Mouse (Mus musculus): ENCODE data around the gene 1700037C18Rik.

1700037C18Rik gene

DNA sequence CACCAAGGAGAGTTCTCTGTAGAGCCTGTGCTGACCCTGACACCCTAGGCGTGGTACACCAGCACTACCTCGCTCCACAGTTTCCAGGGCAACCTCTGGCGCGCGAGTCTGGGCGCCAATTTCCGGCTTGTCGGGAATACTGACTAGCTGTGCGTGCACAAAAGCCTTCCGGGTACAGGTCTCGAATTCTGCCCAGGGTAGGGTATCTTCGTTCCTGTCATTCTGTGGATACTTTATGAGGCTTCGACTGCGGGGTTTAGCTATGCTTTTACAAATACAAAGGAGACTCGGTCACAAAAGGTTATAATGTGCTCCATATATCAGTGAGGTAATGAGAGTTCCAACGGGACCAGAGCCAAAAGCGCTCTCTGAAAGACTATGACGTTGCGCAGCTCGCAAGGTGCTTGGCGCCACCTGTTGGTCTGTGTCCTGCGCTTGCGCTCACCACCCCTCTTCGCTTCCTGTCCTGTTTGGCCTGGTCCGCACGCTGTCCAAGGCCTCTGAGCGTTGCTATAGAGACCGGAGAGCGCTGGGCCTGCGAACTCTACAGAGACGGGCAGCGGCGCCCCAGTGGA, at the start of gene 1700037C18Rik, which contains the start of gene Cluap1:
Gene 1700037C18Rik, minus strand, starts transcription at position 153 of the 575 bp plus-strand sequence.
Gene Cluap1, plus strand, starts transcription at position 265 of the 575 bp plus-strand sequence.
- peak; percentile 82 to 88 for DNase-seq

DNA sequence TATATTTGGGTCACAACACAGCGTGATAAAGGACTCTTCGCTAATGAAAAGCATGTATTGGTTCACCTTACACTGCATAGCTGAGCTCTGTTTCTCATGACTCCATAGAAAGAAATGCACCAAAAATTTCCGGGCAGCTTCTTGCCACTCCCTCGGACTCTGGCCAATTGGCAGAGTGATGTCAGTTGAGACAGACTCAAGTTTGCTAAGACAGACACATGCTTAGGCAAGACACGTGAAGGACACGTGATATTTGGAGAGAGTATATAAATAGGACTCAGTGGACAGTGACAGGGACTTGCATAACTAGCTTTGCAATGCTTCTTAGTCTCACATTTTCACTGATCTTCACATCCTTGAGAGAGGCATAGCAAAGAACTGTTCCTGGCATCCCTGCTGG, 47.9 kb upstream of the 1700037C18Rik start:
- no peak for DNase-seq

DNA sequence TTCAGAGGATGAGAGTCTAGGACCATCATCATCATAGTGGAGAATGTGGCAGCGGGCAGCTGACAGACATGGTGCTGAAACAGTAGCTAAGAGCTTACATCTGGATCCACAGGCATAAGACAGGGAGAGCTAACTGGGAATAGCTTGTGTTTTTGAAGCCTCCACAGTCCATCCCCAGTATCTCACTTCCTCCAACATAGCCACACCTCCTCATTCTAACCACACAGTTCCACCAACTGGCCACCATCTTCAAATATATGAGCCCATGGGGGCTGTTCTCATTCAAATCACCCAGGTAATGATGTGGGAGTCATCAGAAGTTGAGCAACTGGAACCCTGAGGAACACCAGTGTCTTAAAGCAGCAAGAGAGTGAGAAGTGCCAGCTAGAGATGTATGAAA, 42.7 kb upstream of the 1700037C18Rik start:
- no peak for DNase-seq

DNA sequence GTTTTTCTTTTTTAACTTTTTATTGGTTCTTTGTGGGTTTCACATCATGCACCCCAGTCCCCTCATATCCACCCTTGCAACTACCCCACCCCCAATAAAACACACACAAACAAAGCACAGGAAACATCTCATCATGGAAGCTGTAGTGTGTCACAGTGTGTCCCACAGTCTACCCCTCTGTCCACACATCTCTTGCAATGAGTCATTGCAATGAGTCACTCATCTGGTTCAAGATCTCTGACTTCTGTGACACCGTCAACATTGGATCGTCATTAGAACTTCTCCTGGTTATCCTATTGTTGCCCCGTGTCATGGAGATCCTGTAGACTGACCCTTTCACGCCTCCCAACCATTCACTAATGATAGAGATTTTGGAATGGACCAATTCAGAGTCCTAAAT, 26.2 kb upstream of the 1700037C18Rik start:
- DNase-seq, result no peak

DNA sequence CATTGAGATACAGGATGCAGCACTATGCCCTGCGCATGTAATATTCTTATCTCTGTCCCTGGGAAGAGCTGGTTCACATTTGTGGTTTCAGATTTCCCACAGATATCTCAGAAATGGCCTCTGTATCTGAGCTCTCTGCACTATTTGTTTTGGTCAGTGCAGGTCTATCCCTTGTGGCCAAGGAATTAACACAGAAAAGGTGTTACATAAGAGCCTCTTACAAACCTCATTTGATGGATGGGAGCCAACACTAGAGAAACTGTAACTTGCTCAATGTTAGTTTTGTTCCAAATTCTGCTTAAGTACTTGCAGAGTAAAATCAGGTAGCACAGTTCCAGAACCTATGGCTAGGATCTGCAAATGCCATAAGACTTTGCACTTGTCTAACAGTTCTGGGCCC, 25.6 kb upstream of the 1700037C18Rik start:
- no peak for DNase-seq

DNA sequence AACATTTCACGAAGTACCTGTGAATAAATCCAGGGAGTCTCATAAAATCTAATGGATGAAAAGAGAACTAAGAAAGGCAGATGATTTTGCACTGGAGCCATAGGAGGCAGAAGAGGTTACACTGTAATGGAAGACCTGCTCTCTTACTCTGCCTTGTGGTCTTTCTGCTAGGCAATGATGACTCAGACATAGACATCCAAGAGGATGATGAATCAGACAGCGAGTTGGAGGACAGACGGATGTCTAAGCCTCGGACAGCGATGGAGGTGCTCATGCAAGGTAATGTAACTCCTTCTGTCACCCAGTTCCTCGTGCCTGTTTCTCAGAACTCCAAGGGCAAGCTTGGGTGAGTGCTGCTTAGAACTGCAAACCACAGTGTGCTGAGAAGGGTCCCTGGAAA, 25.0 kb upstream of the 1700037C18Rik start:
- no peak for DNase-seq

DNA sequence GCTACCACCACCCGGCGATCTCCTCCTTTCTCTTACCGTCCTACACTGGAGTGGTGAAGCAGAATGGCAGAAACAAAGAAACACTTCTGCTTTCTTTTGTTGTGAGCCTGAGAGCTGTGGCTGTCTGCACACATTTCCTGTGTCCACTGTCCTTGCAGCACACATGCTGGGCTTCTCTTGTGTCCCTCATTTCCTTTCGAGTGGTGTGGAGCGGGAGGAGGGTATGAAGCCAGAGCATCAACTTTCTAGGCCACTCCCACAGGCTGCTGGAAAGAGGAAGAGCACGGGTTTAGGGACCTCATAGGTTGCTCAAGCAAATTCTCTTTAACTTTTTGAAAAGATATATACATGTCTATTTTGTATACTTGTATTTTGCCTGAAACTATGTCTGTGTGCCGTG, 20.7 kb upstream of the 1700037C18Rik start:
- no peak for DNase-seq

DNA sequence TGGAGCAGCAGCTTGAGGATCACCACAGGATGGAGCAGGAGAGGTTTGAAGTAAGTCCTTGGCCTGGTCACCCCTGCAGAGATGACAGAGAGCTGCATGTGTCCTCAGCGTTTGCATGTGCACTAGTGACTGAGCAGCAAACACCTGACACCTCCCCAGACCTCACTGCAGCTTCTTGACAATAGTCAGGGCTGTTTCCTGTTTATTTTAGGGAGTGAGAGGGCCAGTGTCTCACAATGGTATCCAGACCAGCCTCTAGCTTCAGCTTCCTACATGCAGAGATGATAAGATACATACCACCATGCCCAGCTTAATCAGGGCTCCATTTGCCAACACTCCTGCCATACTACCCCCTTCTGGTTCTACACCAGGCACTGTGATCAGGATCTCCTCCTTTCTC, 20.1 kb upstream of the 1700037C18Rik start:
- no peak for DNase-seq

DNA sequence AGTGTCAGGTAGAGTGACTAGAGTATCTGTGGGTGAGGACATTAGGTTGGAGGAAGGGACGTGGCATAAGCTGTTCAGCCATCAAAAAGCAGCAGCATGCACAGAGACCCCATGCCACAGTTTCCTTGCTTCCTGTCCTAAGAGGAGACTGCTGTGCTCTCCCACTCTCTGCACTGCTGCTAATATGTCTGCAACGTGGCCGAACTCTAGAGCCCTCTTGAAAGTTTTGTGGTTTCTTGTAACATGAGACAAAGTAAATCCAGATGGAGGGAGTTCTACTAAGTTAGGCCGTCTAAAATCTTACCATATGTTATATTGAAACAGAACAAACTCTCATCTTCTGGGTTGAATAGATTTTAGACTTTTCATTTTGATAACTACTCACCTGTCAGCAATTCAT, 15.5 kb upstream of the 1700037C18Rik start:
- DNase-seq, result no peak

DNA sequence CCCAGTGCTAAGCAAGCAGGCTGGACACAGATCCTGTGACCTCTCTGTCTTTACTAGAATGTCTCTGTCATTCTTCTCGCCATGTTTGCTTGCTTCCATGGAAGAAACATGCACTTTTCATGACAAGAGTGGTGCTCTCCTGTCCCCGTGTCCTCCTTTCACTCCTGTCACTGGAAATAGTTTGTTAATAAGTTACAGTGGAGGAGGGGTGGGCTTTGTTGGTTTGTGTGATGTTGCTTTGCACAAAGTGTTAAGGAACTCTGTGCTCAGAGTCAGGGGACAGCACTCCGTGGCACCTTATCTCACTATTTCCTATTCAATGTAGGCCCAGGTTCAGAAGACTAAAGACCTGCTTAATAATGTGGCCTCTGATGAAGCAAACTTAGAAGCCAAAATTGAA, 15.0 kb upstream of the 1700037C18Rik start:
- no peak for DNase-seq

DNA sequence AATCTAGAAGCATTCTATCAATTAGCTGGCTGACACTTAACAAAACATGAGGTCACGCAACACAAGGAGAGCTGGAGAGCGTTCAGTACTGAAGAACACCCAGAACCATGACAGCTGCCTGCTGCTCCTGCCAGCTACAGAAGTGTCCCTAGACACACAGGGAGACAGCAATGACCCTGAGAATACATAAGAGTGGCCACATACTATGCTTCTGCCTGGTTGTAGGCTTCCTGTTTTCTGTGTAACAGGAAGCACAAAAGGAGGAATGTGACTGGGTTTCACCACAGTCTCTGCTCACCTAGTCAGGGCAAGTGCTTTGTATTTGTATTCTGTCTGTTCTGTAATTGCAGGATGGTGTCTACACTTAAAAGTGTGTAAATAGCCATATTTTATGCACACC, 12.3 kb upstream of the 1700037C18Rik start:
- DNase-seq, result no peak

DNA sequence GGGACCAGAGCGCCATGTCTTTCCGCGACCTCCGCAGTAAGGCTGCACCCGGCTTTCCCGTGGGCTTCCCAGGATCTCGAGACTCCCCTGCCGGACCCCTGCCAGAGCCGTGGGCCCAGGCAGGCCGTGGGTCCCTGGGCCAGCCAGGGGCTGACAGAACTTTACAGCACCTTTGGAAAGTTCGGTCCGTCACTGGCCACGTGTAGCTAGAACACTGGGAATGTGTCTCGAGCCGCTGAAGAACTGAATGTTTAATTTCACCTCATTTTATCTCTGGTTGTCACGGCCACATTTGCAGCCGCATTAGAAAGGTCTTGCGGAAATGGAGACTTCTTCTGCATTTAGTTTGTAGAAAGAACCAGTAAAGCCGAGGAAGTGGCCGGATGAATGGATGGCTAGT, 629 bp upstream of the 1700037C18Rik start:
- DNase-seq, result no peak

DNA sequence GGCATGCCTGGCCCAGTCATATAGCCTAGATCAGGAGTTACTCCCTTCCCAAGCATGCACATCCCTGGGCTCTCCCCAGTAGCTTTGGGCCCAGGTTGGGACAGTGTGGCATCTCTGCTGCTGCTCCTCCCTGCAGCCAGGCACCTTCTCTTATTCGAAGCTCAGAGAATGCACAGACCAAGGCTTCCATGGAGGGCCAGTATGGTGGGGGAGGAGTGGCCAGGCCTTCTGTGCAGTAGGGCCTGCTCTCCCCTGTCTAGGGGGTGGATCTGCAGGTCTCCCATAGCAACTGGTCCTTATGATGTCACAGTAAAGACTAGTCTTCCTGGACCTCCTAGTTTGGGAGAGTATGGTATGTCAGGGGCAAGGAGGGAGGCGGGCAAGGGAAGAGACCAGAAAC, 1.0 kb downstream of the 1700037C18Rik start:
- DNase-seq, result no peak

DNA sequence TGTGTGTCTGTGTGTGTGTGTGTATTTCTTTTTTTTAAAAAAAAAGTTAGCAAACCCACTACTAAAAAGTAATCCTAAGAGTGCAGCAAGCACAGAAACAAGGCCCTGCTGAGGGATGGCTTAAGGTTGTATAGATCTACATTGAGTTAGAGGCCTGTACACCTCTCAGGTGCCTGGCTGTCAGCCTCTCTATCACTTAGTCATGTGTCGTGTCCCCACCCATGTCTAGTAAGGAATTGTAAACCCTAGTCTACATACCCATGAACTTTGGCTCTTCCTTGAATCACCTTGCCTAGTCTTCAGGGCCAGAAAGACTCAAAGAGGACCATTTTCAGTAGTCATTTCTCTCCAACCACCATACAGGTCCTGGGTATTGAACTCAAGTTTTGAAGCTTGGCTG, 11.9 kb downstream of the 1700037C18Rik start:
- DNase-seq, result no peak

DNA sequence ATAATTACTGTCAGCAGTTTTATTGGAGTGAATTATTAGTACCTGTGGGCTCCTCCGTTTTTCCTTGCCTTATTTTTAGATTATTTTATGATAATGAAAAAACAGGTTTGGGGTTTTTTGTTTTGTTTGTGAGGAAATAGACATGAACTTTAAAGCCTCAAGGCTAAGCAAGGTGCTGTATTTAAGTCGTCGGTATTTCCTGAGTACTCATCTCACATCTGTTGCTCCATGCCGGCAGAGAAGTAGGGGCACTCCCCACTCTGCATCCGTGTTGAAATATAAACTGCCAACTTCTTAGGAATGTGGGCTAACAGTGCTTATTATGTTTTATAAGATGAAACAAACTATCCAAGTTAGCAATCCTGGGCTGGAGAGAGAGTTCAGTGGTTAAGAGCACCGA, 12.4 kb downstream of the 1700037C18Rik start:
- no peak for DNase-seq

DNA sequence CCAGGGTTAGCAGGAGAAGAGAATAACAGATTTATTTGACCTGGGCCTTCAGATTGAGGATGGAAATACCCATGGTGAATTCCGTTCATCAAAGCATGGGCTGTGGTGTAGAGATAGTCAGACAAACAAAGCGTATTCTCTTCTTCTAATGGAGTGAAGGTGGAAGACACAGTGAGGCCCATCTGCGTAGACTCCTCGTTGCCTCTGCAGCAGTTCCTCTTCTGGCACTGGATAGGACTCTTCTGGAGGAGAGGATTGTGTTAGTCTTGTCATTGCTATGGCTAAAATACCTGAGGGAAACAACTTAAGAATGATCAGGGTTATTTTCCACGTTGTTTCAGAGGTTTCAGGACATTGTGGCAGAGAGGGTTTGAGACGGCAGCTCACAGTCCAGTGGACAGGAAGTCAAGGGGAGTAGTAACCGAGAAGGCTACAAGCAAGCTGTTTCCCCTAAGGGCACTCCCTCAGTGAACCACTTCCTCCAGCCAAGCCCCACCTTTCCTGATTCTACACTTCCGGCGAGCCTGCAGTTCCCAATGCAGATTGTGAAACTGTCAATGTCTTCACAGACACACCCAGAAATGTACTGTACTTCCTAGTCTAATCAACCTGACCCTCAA, 13.2 kb downstream of the 1700037C18Rik start:
- peak; percentile 58 to 67 for DNase-seq

DNA sequence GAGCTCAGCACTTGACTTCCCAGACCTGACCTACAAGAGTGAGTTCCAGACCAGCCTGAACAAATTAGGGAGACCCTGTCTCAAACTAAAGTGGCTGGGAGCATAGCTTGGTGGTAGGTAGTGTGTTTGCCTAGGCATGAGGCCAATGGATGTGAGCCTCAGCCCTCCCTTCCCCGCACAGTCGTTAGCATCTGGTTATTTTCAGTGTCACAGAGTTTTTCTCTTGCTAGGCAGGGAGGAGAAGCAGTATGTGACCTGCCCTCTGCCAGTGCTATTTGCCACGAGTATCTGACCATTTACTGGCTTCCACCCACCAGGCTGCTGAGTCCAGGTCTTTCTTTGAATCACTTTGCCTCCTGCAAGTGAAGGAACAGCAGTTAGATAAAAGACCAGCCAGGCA, 14.8 kb downstream of the 1700037C18Rik start:
- DNase-seq, result no peak

DNA sequence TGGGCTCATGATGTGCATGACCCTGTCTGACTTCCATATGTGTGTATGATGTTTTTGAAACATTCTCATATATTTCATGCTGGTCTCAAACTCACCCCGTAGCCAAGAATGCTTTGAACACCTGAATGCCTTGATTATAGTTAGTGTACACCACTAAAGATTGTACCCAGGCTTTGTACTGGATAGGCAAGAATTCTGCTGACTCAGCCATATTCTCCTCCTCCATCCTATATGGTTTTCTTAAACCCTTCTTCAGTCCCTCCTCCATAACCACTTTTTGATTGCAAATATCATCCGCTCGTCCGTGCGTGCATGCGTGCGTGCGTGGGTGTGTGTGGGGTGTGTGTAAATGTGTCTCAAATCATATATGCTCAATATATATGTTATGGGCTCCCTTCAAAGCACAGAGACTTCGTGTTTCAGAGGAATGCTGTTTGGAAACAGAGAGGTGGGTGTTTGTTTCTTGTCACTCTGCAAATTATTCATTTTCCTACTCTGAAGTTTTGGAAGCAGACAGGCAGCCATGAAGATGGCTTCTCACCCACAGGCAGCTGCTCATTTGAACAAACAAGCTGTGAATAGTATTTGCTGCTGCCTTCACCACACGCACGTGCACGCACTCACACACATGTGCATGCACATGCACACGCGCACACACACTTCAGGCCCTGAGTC, 16.7 kb downstream of the 1700037C18Rik start:
- no peak for DNase-seq

DNA sequence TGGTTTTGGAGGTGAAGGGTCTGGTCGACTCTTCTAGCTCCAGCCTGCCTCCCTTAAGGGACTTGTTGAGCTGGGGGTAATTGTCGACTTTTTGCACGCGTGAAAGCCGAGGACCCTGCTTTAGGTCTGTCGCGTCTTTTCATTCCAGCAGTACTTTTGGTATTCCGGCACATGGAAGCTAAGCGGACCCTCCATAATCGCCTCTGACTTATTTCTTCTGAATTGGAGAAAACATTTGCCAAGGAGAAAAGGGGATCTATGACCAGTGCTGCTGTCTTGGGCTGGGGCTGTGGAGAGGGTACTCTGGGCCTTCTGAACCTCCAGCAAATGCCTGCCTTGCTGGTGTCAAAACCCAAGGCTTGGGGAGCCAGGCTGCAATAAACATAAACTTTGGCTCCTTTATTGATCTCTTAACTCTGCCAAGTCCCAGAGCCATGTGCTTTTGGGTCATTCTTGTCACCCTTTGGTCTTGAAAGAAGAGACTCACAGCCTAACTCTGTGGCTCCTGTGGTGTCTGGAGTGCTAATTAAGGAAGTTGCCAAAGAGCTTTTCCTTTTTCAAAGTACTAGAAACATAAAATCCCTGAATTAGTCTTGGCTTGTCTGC, 23.3 kb downstream of the 1700037C18Rik start:
- DNase-seq, result no peak

DNA sequence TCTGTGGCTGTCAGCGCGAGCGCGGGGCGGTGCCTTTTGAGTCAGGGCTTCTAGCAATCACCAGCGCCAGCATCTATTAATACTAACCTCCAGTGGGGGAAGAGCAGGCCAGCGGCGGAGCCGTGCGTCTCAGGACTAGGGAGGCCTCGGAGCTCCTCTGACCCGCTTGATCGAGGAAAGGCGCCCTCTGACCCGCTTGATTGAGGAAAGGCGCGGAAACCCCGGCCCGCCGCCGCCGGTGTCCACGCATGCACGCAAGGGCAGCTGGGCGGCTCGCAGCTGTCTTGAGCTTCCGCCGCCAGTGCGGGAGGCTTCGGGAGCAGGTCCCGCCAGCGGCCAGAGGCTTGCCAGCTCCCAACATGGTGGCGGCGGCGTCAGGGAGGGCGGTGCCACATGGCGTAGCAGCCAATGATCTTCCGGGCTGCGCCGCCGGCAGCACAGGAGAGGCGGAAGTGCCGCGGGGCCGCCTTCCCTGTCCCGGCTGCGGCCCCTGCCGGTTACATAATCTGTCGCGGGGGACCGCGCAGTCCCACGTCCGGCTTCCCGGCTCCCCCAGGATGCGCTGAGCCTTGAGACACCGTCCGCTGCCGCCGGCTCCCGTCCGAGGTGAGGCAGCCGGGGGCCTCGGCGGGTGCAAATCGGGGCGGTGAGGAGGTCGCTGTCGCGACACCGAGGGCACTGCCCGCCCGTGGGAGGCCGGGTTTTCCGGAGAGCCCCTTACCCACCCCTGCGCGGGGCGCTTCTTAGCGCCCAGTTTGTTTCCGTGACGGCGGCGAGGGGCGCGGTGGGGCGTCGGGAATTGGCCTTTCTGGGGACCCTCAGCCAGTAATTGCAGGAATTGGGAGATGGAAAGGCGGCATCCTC, 24.1 kb downstream of the 1700037C18Rik start, which contains the start of the genes Zfp597 and Gm20695:
Gene Zfp597, minus strand, starts transcription at position 361 of the 864 bp plus-strand sequence.
Gene Gm20695, plus strand, starts transcription at position 448 of the 864 bp plus-strand sequence.
- peak; percentile 90 to 93 for DNase-seq

DNA sequence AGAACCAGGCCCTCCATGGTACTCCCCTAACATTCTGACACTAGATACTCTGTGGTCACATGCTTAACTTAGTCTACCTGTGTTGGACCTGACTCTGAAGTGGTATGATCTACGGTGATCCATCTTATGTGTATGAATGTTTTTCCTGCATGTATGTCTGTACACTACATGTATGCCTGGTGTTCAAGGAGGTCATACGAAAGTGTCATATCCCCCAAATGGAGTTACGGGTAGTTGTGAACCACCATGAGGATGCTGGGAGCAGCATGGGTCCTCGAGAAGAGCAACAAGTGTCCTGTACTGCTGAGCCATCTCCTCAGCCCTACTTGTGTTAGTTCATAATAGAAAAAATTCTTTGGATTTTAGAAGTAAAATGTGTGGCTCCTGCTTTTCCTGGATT, 32.1 kb downstream of the 1700037C18Rik start:
- DNase-seq, result no peak

DNA sequence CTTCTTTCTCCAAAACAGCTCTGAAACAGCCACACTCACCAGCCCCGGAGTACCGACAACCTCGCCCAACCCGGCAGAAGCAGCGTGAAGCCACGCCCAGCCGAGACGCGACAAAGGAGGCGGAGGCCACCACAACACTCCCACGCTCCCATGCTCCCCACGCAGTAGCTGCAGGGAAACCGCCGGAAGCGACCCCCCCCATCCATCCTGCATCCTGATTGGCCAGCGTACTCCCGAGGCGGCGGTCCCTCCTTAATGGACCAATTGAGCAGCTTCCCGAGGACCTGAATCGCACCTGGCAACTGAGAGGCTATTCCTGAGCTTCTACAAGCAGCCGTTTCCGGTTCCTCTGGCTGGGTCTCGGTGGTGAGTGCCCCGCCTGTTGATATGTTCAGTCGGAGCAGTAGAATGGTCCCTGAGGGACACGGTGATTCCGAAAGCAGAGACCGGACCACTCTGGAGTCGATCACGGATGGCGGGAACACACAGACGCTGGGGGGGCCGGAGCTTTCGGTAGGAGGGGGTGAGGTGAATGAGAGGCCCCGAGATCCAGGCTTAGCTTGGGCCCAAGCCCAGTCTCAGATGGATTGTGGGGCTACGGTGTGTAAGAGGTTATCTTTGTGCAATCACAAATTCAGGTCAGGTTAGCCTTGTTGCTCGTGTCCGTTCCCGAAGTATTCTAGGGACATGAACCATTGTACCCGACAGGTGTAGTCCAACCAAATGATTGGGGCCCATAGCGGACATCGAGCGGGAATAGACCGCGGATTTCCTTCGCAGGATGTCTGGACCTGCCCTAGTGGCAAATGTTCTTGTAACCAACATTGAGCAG, 36.1 kb downstream of the 1700037C18Rik start, which contains the start of gene Naa60:
Gene Naa60, plus strand, starts transcription at position 160 of the 832 bp plus-strand sequence.
- DNase-seq, result peak; percentile 84 to 86

Measured in spleen, adult 18-20 months (tissue).